Mouse (Mus musculus) cerebellum, postnatal 25 days (tissue): ENCODE measurements at regions not wholly inside any gene's neighbourhood (a gene's known extent, or its start where the extent isn't known, plus 50 kb on each side); places are given as distances from the start of the nearest gene placed in this dataset.
A peak's percentile ranks its signal among the peaks of the same experiment; 100 is the strongest.

ENCODE experiments used
- DNase-seq, 2 experiments: peaks; one replicate each; pipeline ENCODE4 v3.0.0; 2021; ENCODE audit warnings: mixed read lengths in 2 of 2

GRCm38 (mm10) chr7:73637101-73637809 is 95.6 kb upstream of the Chd2 start:
- DNase-seq = no peak

GRCm38 (mm10) chr7:73635422-73635821 is 93.8 kb upstream of the Chd2 start:
- no peak for DNase-seq

GRCm38 (mm10) chr7:73630790-73631189 is 89.2 kb upstream of the Chd2 start:
- no peak for DNase-seq

- no peak for DNase-seq
Observed at GRCm38 (mm10) chr7:73629182-73629581, 87.6 kb upstream of the Chd2 start.

GRCm38 (mm10) chr7:73628071-73628470 is 86.4 kb upstream of the Chd2 start:
- peak; percentile 70 to 75 for DNase-seq

- DNase-seq = no peak
Observed at GRCm38 (mm10) chr7:73626291-73626690, 84.7 kb upstream of the Chd2 start.

- no peak for DNase-seq
Observed at GRCm38 (mm10) chr7:73625651-73626050, 84.0 kb upstream of the Chd2 start.

GRCm38 (mm10) chr7:73624992-73625391 is 83.4 kb upstream of the Chd2 start:
- no peak for DNase-seq

GRCm38 (mm10) chr7:73624093-73624600 is 82.5 kb upstream of the Chd2 start:
- DNase-seq = no peak

- no peak for DNase-seq
Observed at GRCm38 (mm10) chr7:73622468-73622867, 80.8 kb upstream of the Chd2 start.

- DNase-seq = no peak
Observed at GRCm38 (mm10) chr7:73620341-73620740, 78.7 kb upstream of the Chd2 start.

GRCm38 (mm10) chr7:73618758-73619416 is 77.3 kb upstream of the Chd2 start:
- no peak for DNase-seq

GRCm38 (mm10) chr7:73617910-73618757 is 76.5 kb upstream of the Chd2 start:
- DNase-seq = peak; percentile 100

- DNase-seq = peak; percentile 53 to 75
Observed at GRCm38 (mm10) chr7:73616971-73617906, 75.6 kb upstream of the Chd2 start.

GRCm38 (mm10) chr7:73616015-73616414 is 74.4 kb upstream of the Chd2 start:
- DNase-seq = peak; percentile 40 to 41

- no peak for DNase-seq
Observed at GRCm38 (mm10) chr7:73614840-73615555, 73.4 kb upstream of the Chd2 start.

- DNase-seq = no peak
Observed at GRCm38 (mm10) chr7:73614341-73614740, 72.7 kb upstream of the Chd2 start.

- no peak for DNase-seq
Observed at GRCm38 (mm10) chr7:73612752-73613092, 71.1 kb upstream of the Chd2 start.

- DNase-seq = no peak
Observed at GRCm38 (mm10) chr7:73611866-73612751, 70.5 kb upstream of the Chd2 start.

GRCm38 (mm10) chr7:73608804-73609275 is 67.2 kb upstream of the Chd2 start:
- no peak for DNase-seq
